Mouse (Mus musculus) myocyte (in vitro differentiated cells): Measurements from ENCODE around the gene Kiss1r.

Experiments used
- MAX ChIP-seq: IDR thresholded peaks from one replicate; pipeline ENCODE4 v1.6.1; 2011; ENCODE audit warnings: low read depth, mild to moderate bottlenecking, control low read depth
- POLR2A ChIP-seq: IDR thresholded peaks from one replicate; pipeline ENCODE4 v1.6.1; 2011; ENCODE audit warnings: low read depth, mild to moderate bottlenecking, control low read depth, moderate library complexity; ENCODE audit not compliant: insufficient read length
- REST ChIP-seq: IDR thresholded peaks from one replicate; pipeline ENCODE4 v1.6.1; 2011; ENCODE audit warnings: mild to moderate bottlenecking, control low read depth, moderate library complexity; ENCODE audit not compliant: insufficient read depth, insufficient read length
- TCF12 ChIP-seq: IDR thresholded peaks from one replicate; pipeline ENCODE4 v1.6.1; 2011; ENCODE audit warnings: mild to moderate bottlenecking, control low read depth; ENCODE audit not compliant: poor library complexity, insufficient read depth, severe bottlenecking

- TF ChIP-seq MAX: no peak
- no peak for TF ChIP-seq POLR2A
- no peak for TF ChIP-seq REST
- no peak for TF ChIP-seq TCF12
Measured at GRCm38 (mm10) chr10:79873313-79873712, 43.5 kb upstream of the Kiss1r start.
